Mouse (Mus musculus) neural tube, embryonic 14.5 days (tissue): ENCODE measurements at regions not wholly inside any gene's neighbourhood (a gene's known extent, or its start where the extent isn't known, plus 50 kb on each side); places are given as distances from the start of the nearest gene placed in this dataset. TPM values are rescaled to one million over a fixed set of nuclear protein-coding genes. Genes with fewer than 3 reads are reported as not detected.
"Not testable (repeated sequence)": the region's sequence is repeated elsewhere in the genome, so short reads cannot be mapped to it uniquely, and the experiment has no call there.

ENCODE experiments used
- ATAC-seq: fragments of 200-750 bp; cut with Nextera tagmentation; 2 replicates; pipeline ENCODE4 v1.8.0; 2017; ENCODE audit warnings: low read depth, mild to moderate bottlenecking, moderate TSS enrichment, moderate library complexity
- H3K27ac ChIP-seq: fragments of 300-500 bp; sonication (generic); 2 replicates; pipeline ENCODE4 v1.5.1; 2014; ENCODE audit warnings: low read depth, mild to moderate bottlenecking, control low read depth, low read length, moderate library complexity, mixed read lengths
- H3K27me3 ChIP-seq: fragments of 300-500 bp; sonication (generic); 2 replicates; pipeline ENCODE4 v1.6.1; 2014; ENCODE audit warnings: low read length; ENCODE audit not compliant: control insufficient read depth, insufficient read depth
- H3K36me3 ChIP-seq: fragments of 300-500 bp; sonication (generic); 2 replicates; pipeline ENCODE4 v1.6.1; 2014; ENCODE audit warnings: low read length, mixed read lengths; ENCODE audit not compliant: control insufficient read depth, insufficient read depth
- H3K4me1 ChIP-seq: fragments of 300-500 bp; sonication (generic); 2 replicates; pipeline ENCODE4 v1.6.1; 2014; ENCODE audit warnings: low read length; ENCODE audit not compliant: control insufficient read depth, insufficient read depth
- H3K4me2 ChIP-seq: fragments of 300-500 bp; sonication (generic); 2 replicates; pipeline ENCODE4 v1.6.1; 2014; ENCODE audit warnings: mild to moderate bottlenecking, low read depth, low read length, control low read depth
- H3K4me3 ChIP-seq: fragments of 300-500 bp; sonication (generic); 2 replicates; pipeline ENCODE4 v1.5.1; 2014; ENCODE audit warnings: low read depth, low read length, control low read depth, mixed read lengths
- H3K9ac ChIP-seq: fragments of 300-500 bp; sonication (generic); replicated peaks from 2 replicates; pipeline ENCODE4 v1.6.1; 2014; ENCODE audit warnings: low read depth, mild to moderate bottlenecking, control low read depth, low read length, mixed read lengths
- H3K9me3 ChIP-seq: fragments of 300-500 bp; sonication (generic); 2 replicates; pipeline ENCODE4 v1.6.1; 2016; ENCODE audit warnings: low read length; ENCODE audit not compliant: control insufficient read depth
- WGBS: fragments of 180-500 bp; shearing (Covaris S2); extraction: QIAGEN DNeasy Blood & Tissue Kit; methylation state at CpG from one replicate; pipeline ENCODE4 v1.1.7; 2014; 5-methylcytosine and 5-hydroxymethylcytosine counted together
- microRNA-seq: library from miRNA; unstranded; fragments of <30 nt; microRNA quantifications from one replicate; pipeline ENCODE4, GENCODE M21; 2016

DNA sequence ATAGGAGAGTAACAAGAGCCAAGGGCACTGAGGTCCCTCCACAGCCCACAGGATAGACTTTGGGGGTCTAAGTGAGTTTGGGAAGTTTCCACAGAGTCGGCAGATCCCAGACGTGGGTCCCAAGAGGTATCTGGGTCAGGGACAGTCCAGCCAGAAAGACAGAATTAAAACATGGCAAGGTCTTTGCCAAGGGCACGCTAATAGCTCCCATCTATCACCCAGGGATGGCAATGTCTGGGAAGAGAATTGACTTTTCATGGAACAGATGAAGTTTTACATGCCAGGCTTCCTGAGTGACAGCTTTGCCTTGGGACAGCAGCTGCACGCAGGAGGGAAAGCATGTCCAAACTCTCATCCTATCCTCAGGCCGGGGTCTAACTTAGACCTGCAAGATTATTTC, 563.5 kb downstream of the Gm10330 start:
- not testable (repeated sequence) for H3K36me3 ChIP-seq, H3K9ac ChIP-seq, H3K4me2 ChIP-seq, H3K9me3 ChIP-seq, H3K4me3 ChIP-seq, H3K27ac ChIP-seq, ATAC-seq, H3K4me1 ChIP-seq, H3K27me3 ChIP-seq
- WGBS: 64% methylated on average over 1 of the region's 5 CpGs

DNA sequence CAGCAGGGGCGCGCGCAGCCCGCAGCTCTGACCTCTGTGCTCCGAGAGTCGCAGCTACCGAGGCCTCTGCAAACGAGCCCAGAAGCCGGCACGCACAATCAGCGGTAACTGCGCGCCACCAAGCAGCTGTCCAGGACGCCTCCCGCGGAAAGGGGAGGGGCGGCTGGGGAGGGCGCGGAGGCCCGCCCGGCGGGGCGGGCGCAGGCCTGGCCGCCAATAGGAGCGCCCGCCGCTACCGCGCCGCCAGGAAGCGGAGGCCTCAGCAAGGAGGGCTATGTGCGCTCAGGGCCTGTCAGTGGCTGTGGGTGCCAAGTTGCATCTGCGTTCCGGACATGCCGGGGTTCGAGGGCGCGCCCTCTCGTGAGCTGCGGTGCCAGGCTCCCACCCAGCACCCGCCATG, 590.5 kb downstream of the Gm10330 start:
- H3K4me2 ChIP-seq: peak overlapping the region; percentile 31
- not testable (repeated sequence) for H3K36me3 ChIP-seq, H3K27ac ChIP-seq, H3K9me3 ChIP-seq, H3K4me1 ChIP-seq, H3K27me3 ChIP-seq
- peak; percentile 96 for ATAC-seq
- peak overlapping the region; percentile 33 for H3K4me3 ChIP-seq
- 3% methylated on average over 17 of the region's 42 CpGs for WGBS
- H3K9ac ChIP-seq: peak overlapping the region; percentile 42

DNA sequence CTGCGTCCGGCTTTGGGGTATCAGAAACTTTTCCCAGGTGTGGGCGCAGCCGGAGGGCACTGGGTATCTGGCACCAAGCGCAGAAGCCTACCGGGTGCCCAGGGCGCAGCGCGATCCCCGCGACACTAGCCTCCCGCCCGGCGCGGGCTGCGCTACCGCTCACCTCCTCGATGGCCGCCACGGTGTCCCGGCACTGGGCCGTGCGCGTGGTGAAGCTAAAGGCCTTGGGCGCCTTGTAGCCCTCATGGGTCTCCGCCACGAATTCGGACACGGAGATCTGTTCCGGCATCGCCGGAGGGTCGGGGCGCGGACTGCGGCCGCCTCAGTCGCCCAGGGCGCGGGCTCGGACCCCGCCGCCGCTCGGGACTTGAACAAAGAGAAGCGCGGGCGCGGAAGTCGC, 591.0 kb downstream of the Gm10330 start:
- Histone ChIP-seq H3K4me2 (peak overlapping the region; percentile 31; the same call in 1 of the 2 replicates), H3K4me3 (peak overlapping the region; percentile 33), H3K9ac (peak overlapping the region; percentile 42)
- H3K4me1 ChIP-seq, H3K9me3 ChIP-seq, H3K27ac ChIP-seq, H3K27me3 ChIP-seq, H3K36me3 ChIP-seq: not testable (repeated sequence)
- 2% methylated on average over 38 of the region's 50 CpGs for WGBS
- peak; percentile 51 for ATAC-seq

Small RNAs in the stretch of these regions (microRNA-seq; reads per million reads assigned to microRNA genes)
- gene Gm26140: not detected
